Mouse (Mus musculus): ENCODE results near the gene Ptcra. TPM values are rescaled to one million over a fixed set of nuclear protein-coding genes. Genes with fewer than 3 reads are reported as not detected.

Gene Ptcra
- polyA plus RNA-seq, 1 experiment: 1.7 TPM

DNA sequence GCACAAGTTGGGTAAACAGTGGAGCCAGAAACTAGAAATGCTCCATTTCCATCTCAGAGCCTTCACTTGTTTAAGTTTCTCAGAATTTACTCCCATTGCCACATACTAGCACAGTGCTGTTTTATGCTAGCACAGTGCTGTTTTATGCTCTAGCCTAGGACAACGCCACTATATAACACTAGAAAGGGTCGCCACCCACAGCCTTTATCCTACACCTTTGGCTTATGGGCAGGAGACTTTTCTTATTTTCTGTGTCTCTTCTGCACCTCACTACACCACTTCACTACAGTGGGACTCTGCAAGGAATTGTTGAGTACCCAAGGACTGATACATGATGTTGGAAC, 19.7 kb upstream of the Ptcra start:
- TF ChIP-seq EP300 (IDR thresholded peaks at IDR 0.05; ENCODE audit: insufficient read depth, low read depth, low read length): no peak
- no peak for TF ChIP-seq POLR2A (IDR thresholded peaks at IDR 0.05; ENCODE audit: insufficient read depth, low read length)
- TF ChIP-seq CTCF (IDR thresholded peaks at IDR 0.05; ENCODE audit: low read depth, low read length): no peak
- Histone ChIP-seq H3K9me3 (replicated peaks; ENCODE audit: control insufficient read depth, insufficient read depth, low read length, poor library complexity, severe bottlenecking) (no peaks in the 10 kb centered on the region), H3K27me3 (ENCODE audit: control insufficient read depth, insufficient read depth, low read length, poor library complexity, severe bottlenecking) (no peaks in the 10 kb centered on the region), H3K9ac (ENCODE audit: low read depth, poor library complexity, severe bottlenecking) (peak overlapping the region; percentile 88), H3K4me3 (ENCODE audit: low read depth, low read length) (no peak overlapping the region), H3K27ac (ENCODE audit: insufficient read depth, low read length) (peak overlapping the region; percentile 85), H3K4me1 (ENCODE audit: control insufficient read depth, insufficient read depth, low read length) (peaks cover 2% of the 10 kb centered on the region), H3K36me3 (ENCODE audit: control insufficient read depth, insufficient read depth, low read length, poor library complexity, severe bottlenecking) (peaks cover 32% of the 10 kb centered on the region)

DNA sequence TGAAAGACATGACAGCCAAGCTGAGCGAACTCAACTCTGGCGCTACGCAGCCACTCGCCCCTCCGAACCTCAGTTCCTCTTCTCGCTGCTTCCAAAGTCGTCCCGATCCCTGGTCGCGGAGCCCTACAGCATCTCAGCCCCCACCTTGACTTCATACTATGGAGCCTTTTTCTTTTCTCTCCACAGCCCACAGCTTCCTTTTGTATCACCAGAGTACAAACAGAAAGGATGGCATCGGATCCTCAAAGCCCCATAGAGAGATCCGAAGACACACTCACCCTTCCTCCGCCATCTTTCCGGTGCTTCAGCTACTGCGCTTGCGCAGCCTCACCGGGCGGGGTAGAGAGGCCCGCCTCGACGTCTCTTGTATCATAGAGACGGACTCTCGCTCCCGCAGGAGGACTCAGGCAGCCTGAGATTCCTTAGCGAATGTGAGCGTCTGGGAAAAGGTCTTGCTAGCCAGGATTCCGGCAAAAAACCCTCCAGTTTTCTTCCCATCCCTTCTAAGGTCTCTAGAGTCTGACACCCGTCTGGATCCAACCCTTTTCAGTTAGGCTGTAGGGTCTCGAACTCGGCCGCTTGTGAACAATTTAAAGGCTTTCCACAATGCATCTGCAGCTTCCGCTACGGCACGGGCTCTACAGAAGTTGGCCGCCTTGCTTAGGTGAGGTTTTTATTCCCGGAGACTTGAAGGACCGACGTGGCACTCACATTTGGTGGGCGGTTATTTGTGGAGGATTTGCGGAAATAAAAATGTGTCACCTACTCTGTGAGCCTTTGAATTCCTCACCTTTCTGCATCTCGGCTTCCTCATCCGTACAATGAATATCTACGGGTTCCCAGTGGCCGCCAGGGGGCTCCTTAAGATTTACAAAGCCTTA, 19.1 kb upstream of the Ptcra start, which contains the start of gene Rpl7l1:
TSS of gene Rpl7l1 (minus strand) at position 332 of the 881 bp plus-strand sequence.
- Histone ChIP-seq H3K27me3 (ENCODE audit: control insufficient read depth, insufficient read depth, low read length, poor library complexity, severe bottlenecking) (no peaks in the 10 kb centered on the region), H3K27ac (ENCODE audit: insufficient read depth, low read length) (peak within 1 kb of the TSS; percentile 85), H3K9me3 (replicated peaks; ENCODE audit: control insufficient read depth, insufficient read depth, low read length, poor library complexity, severe bottlenecking) (no peaks in the 10 kb centered on the region), H3K9ac (ENCODE audit: low read depth, poor library complexity, severe bottlenecking) (peak within 1 kb of the TSS; percentile 88), H3K36me3 (ENCODE audit: control insufficient read depth, insufficient read depth, low read length, poor library complexity, severe bottlenecking) (peaks cover 38% of the 10 kb centered on the region), H3K4me1 (ENCODE audit: control insufficient read depth, insufficient read depth, low read length) (peaks cover 2% of the 10 kb centered on the region), H3K4me3 (ENCODE audit: low read depth, low read length) (peak within 1 kb of the TSS; percentile 98)
- TF ChIP-seq EP300 (IDR thresholded peaks at IDR 0.05; ENCODE audit: insufficient read depth, low read depth, low read length) (no peak), POLR2A (IDR thresholded peaks at IDR 0.05; ENCODE audit: insufficient read depth, low read length) (peak; percentile 91), CTCF (IDR thresholded peaks at IDR 0.05; ENCODE audit: low read depth, low read length) (peak; percentile 23)

DNA sequence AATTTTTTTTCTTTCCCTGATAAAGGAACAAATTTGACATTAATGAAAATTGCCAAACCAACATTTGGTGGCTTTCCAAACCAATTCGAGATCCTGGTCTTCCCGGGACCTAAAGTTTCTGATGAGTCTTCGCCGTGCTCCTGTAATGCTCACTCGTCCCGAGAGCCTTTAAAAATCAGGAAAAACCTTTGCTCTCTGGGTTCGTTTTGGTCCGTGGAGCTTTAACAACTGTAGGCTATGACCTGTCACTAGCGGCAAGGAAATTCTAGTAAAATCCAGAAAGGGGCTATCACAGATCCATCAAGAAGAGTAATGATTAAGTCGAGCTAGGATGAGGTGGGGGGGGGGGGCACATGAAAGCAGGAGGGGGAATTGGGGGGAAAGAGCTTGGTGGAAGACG, 18.4 kb upstream of the Ptcra start:
- H3K4me1 ChIP-seq (ENCODE audit: control insufficient read depth, insufficient read depth, low read length): peaks cover 2% of the 10 kb centered on the region
- H3K27me3 ChIP-seq (ENCODE audit: control insufficient read depth, insufficient read depth, low read length, poor library complexity, severe bottlenecking): no peaks in the 10 kb centered on the region
- H3K4me3 ChIP-seq (ENCODE audit: low read depth, low read length): peak overlapping the region; percentile 98
- peak overlapping the region; percentile 88 for H3K9ac ChIP-seq (ENCODE audit: low read depth, poor library complexity, severe bottlenecking)
- peaks cover 44% of the 10 kb centered on the region for H3K36me3 ChIP-seq (ENCODE audit: control insufficient read depth, insufficient read depth, low read length, poor library complexity, severe bottlenecking)
- no peak for TF ChIP-seq POLR2A (IDR thresholded peaks at IDR 0.05; ENCODE audit: insufficient read depth, low read length)
- H3K27ac ChIP-seq (ENCODE audit: insufficient read depth, low read length): peak overlapping the region; percentile 49
- no peaks in the 10 kb centered on the region for H3K9me3 ChIP-seq (replicated peaks; ENCODE audit: control insufficient read depth, insufficient read depth, low read length, poor library complexity, severe bottlenecking)

DNA sequence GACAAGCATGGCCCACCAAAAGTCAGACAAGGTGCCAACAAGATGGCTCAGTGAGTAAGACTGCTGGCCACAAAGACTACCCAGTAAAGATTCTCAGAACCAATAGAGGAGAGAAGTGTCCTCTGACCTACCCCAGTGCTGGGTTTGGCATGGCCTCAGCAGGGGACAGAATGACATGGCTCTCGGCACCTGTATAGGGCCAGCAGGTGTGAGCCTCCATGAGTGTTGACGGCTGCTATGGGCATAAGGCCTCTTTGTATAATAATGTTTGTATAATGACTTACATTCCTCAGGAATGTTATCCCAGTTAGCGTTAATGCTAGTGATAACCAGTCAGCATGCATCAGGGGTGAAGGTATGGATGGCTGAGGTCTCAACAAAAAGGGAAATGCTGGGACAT, 12.6 kb upstream of the Ptcra start:
- Histone ChIP-seq H3K27me3 (ENCODE audit: control insufficient read depth, insufficient read depth, low read length, poor library complexity, severe bottlenecking) (no peaks in the 10 kb centered on the region), H3K27ac (ENCODE audit: insufficient read depth, low read length) (peak overlapping the region; percentile 61; the same call in 1 of the 2 replicates), H3K36me3 (ENCODE audit: control insufficient read depth, insufficient read depth, low read length, poor library complexity, severe bottlenecking) (peaks cover 59% of the 10 kb centered on the region), H3K9me3 (replicated peaks; ENCODE audit: control insufficient read depth, insufficient read depth, low read length, poor library complexity, severe bottlenecking) (no peaks in the 10 kb centered on the region), H3K4me1 (ENCODE audit: control insufficient read depth, insufficient read depth, low read length) (peaks cover 2% of the 10 kb centered on the region), H3K9ac (ENCODE audit: low read depth, poor library complexity, severe bottlenecking) (no peak overlapping the region), H3K4me3 (ENCODE audit: low read depth, low read length) (no peak overlapping the region)
- no peak for TF ChIP-seq CTCF (IDR thresholded peaks at IDR 0.05; ENCODE audit: low read depth, low read length)
- TF ChIP-seq EP300 (IDR thresholded peaks at IDR 0.05; ENCODE audit: insufficient read depth, low read depth, low read length): no peak
- no peak for TF ChIP-seq POLR2A (IDR thresholded peaks at IDR 0.05; ENCODE audit: insufficient read depth, low read length)

DNA sequence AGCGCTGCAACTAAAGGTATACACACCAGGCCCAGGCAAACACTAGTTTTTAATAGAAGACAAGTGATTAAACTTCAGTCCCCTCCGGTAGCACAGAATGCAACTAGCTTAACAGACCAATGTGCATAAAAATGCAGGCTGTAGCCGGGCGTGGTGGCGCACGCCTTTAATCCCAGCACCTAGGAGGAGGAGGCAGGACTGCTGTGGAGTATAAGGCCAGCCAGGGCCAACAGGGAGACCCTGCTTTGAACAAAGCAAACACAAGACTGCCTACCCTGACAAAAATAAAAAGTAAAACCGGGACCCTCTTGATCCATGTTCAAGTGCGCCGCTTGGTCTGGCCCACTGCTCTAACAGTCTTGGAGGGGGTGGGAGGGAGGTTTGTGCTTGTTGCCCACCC, 11.6 kb upstream of the Ptcra start:
- H3K27ac ChIP-seq (ENCODE audit: insufficient read depth, low read length): peak overlapping the region; percentile 61
- H3K9me3 ChIP-seq (replicated peaks; ENCODE audit: control insufficient read depth, insufficient read depth, low read length, poor library complexity, severe bottlenecking): no peaks in the 10 kb centered on the region
- no peaks in the 10 kb centered on the region for H3K27me3 ChIP-seq (ENCODE audit: control insufficient read depth, insufficient read depth, low read length, poor library complexity, severe bottlenecking)
- H3K4me1 ChIP-seq (ENCODE audit: control insufficient read depth, insufficient read depth, low read length): peaks cover 2% of the 10 kb centered on the region
- no peak for TF ChIP-seq EP300 (IDR thresholded peaks at IDR 0.05; ENCODE audit: insufficient read depth, low read depth, low read length)
- TF ChIP-seq POLR2A (IDR thresholded peaks at IDR 0.05; ENCODE audit: insufficient read depth, low read length): no peak
- no peak for TF ChIP-seq CTCF (IDR thresholded peaks at IDR 0.05; ENCODE audit: low read depth, low read length)
- no peak overlapping the region for H3K9ac ChIP-seq (ENCODE audit: low read depth, poor library complexity, severe bottlenecking)
- H3K36me3 ChIP-seq (ENCODE audit: control insufficient read depth, insufficient read depth, low read length, poor library complexity, severe bottlenecking): peaks cover 50% of the 10 kb centered on the region
- no peak overlapping the region for H3K4me3 ChIP-seq (ENCODE audit: low read depth, low read length)

DNA sequence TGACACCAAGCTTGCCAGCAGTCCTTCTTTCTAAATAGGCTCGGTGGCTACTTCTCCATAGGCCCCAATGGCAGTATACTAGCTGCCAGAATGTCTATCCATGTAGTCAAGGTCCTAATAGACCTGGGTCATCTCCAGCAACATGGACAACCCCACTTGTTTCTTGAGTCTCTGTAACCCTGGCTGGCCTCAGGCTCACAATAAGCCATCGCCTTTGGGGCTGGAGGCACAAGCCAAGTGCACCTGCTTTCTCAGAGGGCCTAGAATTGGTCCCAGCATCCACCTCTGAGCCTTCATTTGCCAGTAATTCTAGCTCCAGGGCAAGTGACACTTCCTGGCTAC, 10.6 kb upstream of the Ptcra start:
- H3K36me3 ChIP-seq (ENCODE audit: control insufficient read depth, insufficient read depth, low read length, poor library complexity, severe bottlenecking): peaks cover 42% of the 10 kb centered on the region
- peak overlapping the region; percentile 61 for H3K27ac ChIP-seq (ENCODE audit: insufficient read depth, low read length)
- no peaks in the 10 kb centered on the region for H3K9me3 ChIP-seq (replicated peaks; ENCODE audit: control insufficient read depth, insufficient read depth, low read length, poor library complexity, severe bottlenecking)
- no peaks in the 10 kb centered on the region for H3K27me3 ChIP-seq (ENCODE audit: control insufficient read depth, insufficient read depth, low read length, poor library complexity, severe bottlenecking)
- no peaks in the 10 kb centered on the region for H3K4me1 ChIP-seq (ENCODE audit: control insufficient read depth, insufficient read depth, low read length)
- TF ChIP-seq EP300 (IDR thresholded peaks at IDR 0.05; ENCODE audit: insufficient read depth, low read depth, low read length): no peak
- TF ChIP-seq POLR2A (IDR thresholded peaks at IDR 0.05; ENCODE audit: insufficient read depth, low read length): no peak
- TF ChIP-seq CTCF (IDR thresholded peaks at IDR 0.05; ENCODE audit: low read depth, low read length): no peak
- H3K9ac ChIP-seq (ENCODE audit: low read depth, poor library complexity, severe bottlenecking): peak overlapping the region; percentile 81
- no peak overlapping the region for H3K4me3 ChIP-seq (ENCODE audit: low read depth, low read length)

Data from ES-Bruce4 (cell line).